Mouse (Mus musculus) retina, postnatal 7 days (tissue): Measurements from ENCODE around the gene Trpm1.
"Not testable (repeated sequence)": the region's sequence is repeated elsewhere in the genome, so short reads cannot be mapped to it uniquely, and the experiment has no call there.

ENCODE experiments used
- DNase-seq: peaks from one replicate; pipeline ENCODE4 v3.0.0-alpha.2; 2012; ENCODE audit warnings: low read depth, low spot score

Trpm1 gene

GRCm38 (mm10) chr7:64153535-64153934, at the start of gene Trpm1:
TSS of gene Trpm1 (plus strand) at chr7:64153835.
- no peak for DNase-seq

GRCm38 (mm10) chr7:64122131-64122715, 31.4 kb upstream of the Trpm1 start:
- DNase-seq, result no peak

GRCm38 (mm10) chr7:64123721-64124120, 29.9 kb upstream of the Trpm1 start:
- DNase-seq, result no peak

GRCm38 (mm10) chr7:64125994-64126393, 27.6 kb upstream of the Trpm1 start:
- DNase-seq, result not testable (repeated sequence)

GRCm38 (mm10) chr7:64139866-64140265, 13.8 kb upstream of the Trpm1 start:
- no peak for DNase-seq

GRCm38 (mm10) chr7:64141301-64142032, 12.2 kb upstream of the Trpm1 start:
- no peak for DNase-seq

GRCm38 (mm10) chr7:64149337-64149736, 4.3 kb upstream of the Trpm1 start:
- no peak for DNase-seq

- DNase-seq, result no peak
These were observed 3.9 kb upstream of the Trpm1 start for GRCm38 (mm10) chr7:64149747-64150146.

GRCm38 (mm10) chr7:64150436-64151080, 3.1 kb upstream of the Trpm1 start:
- DNase-seq, result no peak

GRCm38 (mm10) chr7:64155226-64155625, 1.6 kb downstream of the Trpm1 start:
- no peak for DNase-seq

GRCm38 (mm10) chr7:64155687-64156086, 2.1 kb downstream of the Trpm1 start:
- DNase-seq, result peak; percentile 29

GRCm38 (mm10) chr7:64156271-64156911, 2.8 kb downstream of the Trpm1 start:
- DNase-seq, result no peak

- DNase-seq, result no peak
These were observed 3.5 kb downstream of the Trpm1 start for GRCm38 (mm10) chr7:64156918-64157690.

GRCm38 (mm10) chr7:64158281-64159055, 4.8 kb downstream of the Trpm1 start:
- no peak for DNase-seq

- DNase-seq, result no peak
These were observed 5.5 kb downstream of the Trpm1 start for GRCm38 (mm10) chr7:64159056-64159542.

- no peak for DNase-seq
These were observed 6.3 kb downstream of the Trpm1 start for GRCm38 (mm10) chr7:64159612-64160591.

GRCm38 (mm10) chr7:64160737-64161470, 7.3 kb downstream of the Trpm1 start:
- no peak for DNase-seq

- DNase-seq, result no peak
These were observed 8.4 kb downstream of the Trpm1 start for GRCm38 (mm10) chr7:64161990-64162389.

GRCm38 (mm10) chr7:64163086-64163485, 9.5 kb downstream of the Trpm1 start:
- no peak for DNase-seq
